Comparison of ENCODE assay signal across 11 mouse cellular contexts in genomic region chr6:131385469-131385868, GRCm38 (mm10). TPM values are rescaled to one million over a fixed set of nuclear protein-coding genes. Genes with fewer than 3 reads are reported as not detected.
DNase-seq lines count a peak whose midpoint lies in the region; ATAC-seq and TF ChIP-seq lines count a peak whose summit lies in the region.
"Had no signal": no experiment of that assay in that cellular context is flagged by ENCODE, and none has a peak within 500 bp of the region (broad histone marks: within the 10 kb centered on the region; RNA-seq: fewer than 3 reads in every experiment).

No protein-coding gene starts in this region.

- 90% methylated on average over 1 of the region's 1 CpGs for WGBS in hindbrain, postnatal 0 days
- 86% methylated on average over 1 of the region's 1 CpGs for WGBS in hindbrain, embryonic 16.5 days
- WGBS in liver, embryonic 14.5 days (ENCODE audit: insufficient replicate concordance), result 80% methylated on average over 1 of the region's 1 CpGs
- 89% methylated on average over 1 of the region's 1 CpGs for WGBS in midbrain, postnatal 0 days

- no peaks in the 10 kb centered on the region for H3K9me3 ChIP-seq in hindbrain, postnatal 0 days (ENCODE audit: low read length)
- no peaks in the 10 kb centered on the region for H3K9me3 ChIP-seq in hindbrain, embryonic 16.5 days (ENCODE audit: control insufficient read depth, low read length)
- H3K9me3 ChIP-seq in CH12.LX (replicated peaks; ENCODE audit: low read length), result no peaks in the 10 kb centered on the region
- no peaks in the 10 kb centered on the region for H3K9me3 ChIP-seq in liver, embryonic 14.5 days (ENCODE audit: control insufficient read depth, low read length)
- no peaks in the 10 kb centered on the region for H3K9me3 ChIP-seq in midbrain, postnatal 0 days (ENCODE audit: low read length)
- H3K9me3 ChIP-seq: embryonic facial prominence, embryonic 15.5 days; limb, embryonic 15.5 days had no signal

- dilution Hi-C loops in CH12.LX (cut with MboI; ENCODE audit: extremely low pct_ligation_motif_present, extremely low pct_unique_long_range_greater_than_20kb, low sequenced_read_pairs), result no loop called here

- no peak for DNase-seq in hindbrain, postnatal 0 days (ENCODE audit: low spot score)
- DNase-seq in 416B (ENCODE audit: low read depth), result peak; percentile 60
- DNase-seq in CH12.LX (ENCODE audit: extremely low read depth), result no peak
- no peak for DNase-seq in liver, embryonic 14.5 days (ENCODE audit: low read depth in 3 of 3, low spot score in 3 of 3)
- no peak for DNase-seq in thymus, postnatal 36 days
- DNase-seq in midbrain, postnatal 0 days (ENCODE audit: low spot score), result no peak
- DNase-seq: cerebellum, postnatal 10 days had no signal

- H3K4me2 ChIP-seq in hindbrain, postnatal 0 days (ENCODE audit: low read depth, low read length), result 0 out of 2 replicates have a peak overlapping the region, but pooled peaks have one; percentile 13
- H3K4me2 ChIP-seq in hindbrain, embryonic 16.5 days (ENCODE audit: low read length), result no peak overlapping the region
- H3K4me2 ChIP-seq in CH12.LX (ENCODE audit: insufficient read depth, low read depth, poor library complexity, severe bottlenecking), result peak overlapping the region; percentile 82
- H3K4me2 ChIP-seq in liver, embryonic 14.5 days (ENCODE audit: low read depth), result peak overlapping the region; percentile 88
- H3K4me2 ChIP-seq in midbrain, postnatal 0 days (ENCODE audit: low read depth, low read length, poor library complexity, severe bottlenecking), result no peak overlapping the region
- H3K4me2 ChIP-seq: embryonic facial prominence, embryonic 15.5 days; hindbrain, embryonic 14.5 days; limb, embryonic 15.5 days had no signal

- no peaks in the 10 kb centered on the region for H3K27me3 ChIP-seq in hindbrain, postnatal 0 days (ENCODE audit: insufficient read depth, low read length)
- H3K27me3 ChIP-seq in hindbrain, embryonic 16.5 days (replicated peaks; ENCODE audit: control insufficient read depth, insufficient read depth, low read length), result no peaks in the 10 kb centered on the region
- H3K27me3 ChIP-seq in CH12.LX (replicated peaks), result peaks cover 14% of the 10 kb centered on the region
- H3K27me3 ChIP-seq in liver, embryonic 14.5 days (ENCODE audit: control insufficient read depth, insufficient read depth, low read length), result no peaks in the 10 kb centered on the region
- no peaks in the 10 kb centered on the region for H3K27me3 ChIP-seq in midbrain, postnatal 0 days (ENCODE audit: insufficient read depth, low read length)
- H3K27me3 ChIP-seq: embryonic facial prominence, embryonic 15.5 days; limb, embryonic 15.5 days had no signal

- H3K9ac ChIP-seq in hindbrain, postnatal 0 days (replicated peaks; ENCODE audit: low read length), result no peak overlapping the region
- no peak overlapping the region for H3K9ac ChIP-seq in hindbrain, embryonic 16.5 days (ENCODE audit: low read depth, low read length)
- no peak overlapping the region for H3K9ac ChIP-seq in CH12.LX (ENCODE audit: insufficient read depth, low read depth)
- H3K9ac ChIP-seq in liver, embryonic 14.5 days (replicated peaks), result peak overlapping the region; percentile 95
- H3K9ac ChIP-seq in midbrain, postnatal 0 days (replicated peaks; ENCODE audit: low read length, poor library complexity, severe bottlenecking), result no peak overlapping the region
- H3K9ac ChIP-seq: embryonic facial prominence, embryonic 15.5 days; hindbrain, embryonic 14.5 days; limb, embryonic 15.5 days had no signal

- H3K36me3 ChIP-seq in hindbrain, postnatal 0 days (ENCODE audit: insufficient read depth, low read length), result no peaks in the 10 kb centered on the region
- H3K36me3 ChIP-seq in hindbrain, embryonic 16.5 days (ENCODE audit: control insufficient read depth, insufficient read depth, low read length), result no peaks in the 10 kb centered on the region
- H3K36me3 ChIP-seq in CH12.LX (replicated peaks in 1 of 2; ENCODE audit: control insufficient read depth in 1 of 2, insufficient read depth in 1 of 2, low read length in 1 of 2), result peaks cover 18 to 43% of the 10 kb centered on the region in 2 experiments
- peaks cover 25% of the 10 kb centered on the region for H3K36me3 ChIP-seq in liver, embryonic 14.5 days (replicated peaks; ENCODE audit: control insufficient read depth, insufficient read depth, low read depth)
- no peaks in the 10 kb centered on the region for H3K36me3 ChIP-seq in midbrain, postnatal 0 days (ENCODE audit: insufficient read depth, low read length)
- H3K36me3 ChIP-seq: limb, embryonic 15.5 days had no signal

- peaks cover 25% of the 10 kb centered on the region for H3K4me1 ChIP-seq in hindbrain, postnatal 0 days (ENCODE audit: insufficient read depth, low read length)
- H3K4me1 ChIP-seq in hindbrain, embryonic 16.5 days (ENCODE audit: control insufficient read depth, insufficient read depth, low read depth, low read length), result peaks cover 26% of the 10 kb centered on the region
- H3K4me1 ChIP-seq in CH12.LX (ENCODE audit: control insufficient read depth in 1 of 2, insufficient read depth in 2 of 2), result peaks cover 3 to 40% of the 10 kb centered on the region in 2 experiments
- H3K4me1 ChIP-seq in liver, embryonic 14.5 days (replicated peaks; ENCODE audit: control insufficient read depth in 2 of 2, insufficient read depth in 2 of 2, low read length in 1 of 2), result peaks cover 29 to 43% of the 10 kb centered on the region in 2 experiments
- peaks cover 16% of the 10 kb centered on the region for H3K4me1 ChIP-seq in midbrain, postnatal 0 days (ENCODE audit: insufficient read depth, low read length)

- ATAC-seq in hindbrain, postnatal 0 days, result no peak
- no peak for ATAC-seq in hindbrain, embryonic 16.5 days
- no peak for ATAC-seq in liver, embryonic 14.5 days (ENCODE audit: insufficient read depth)
- no peak for ATAC-seq in midbrain, postnatal 0 days (ENCODE audit: low FRiP score)

- in situ Hi-C loops in CH12.LX (cut with MboI; ENCODE audit: low pct_ligation_motif_present, low pct_unique_long_range_greater_than_20kb, low sequenced_read_pairs), result no loop called here

- TF ChIP-seq CTCF in hindbrain, postnatal 0 days (IDR thresholded peaks at IDR 0.05; ENCODE audit: low read depth), result no peak
- TF ChIP-seq CTCF in CH12.LX (conservative IDR thresholded peaks at IDR 0.05 in 1 of 2, IDR thresholded peaks at IDR 0.05 in 1 of 2; ENCODE audit: low read depth in 2 of 2, low read length in 2 of 2), result no peak
- no peak for TF ChIP-seq CTCF in liver, embryonic 14.5 days (IDR thresholded peaks at IDR 0.05; ENCODE audit: low read depth)
- no peak for TF ChIP-seq CTCF in midbrain, postnatal 0 days (IDR thresholded peaks at IDR 0.05)

- no peak for TF ChIP-seq EP300 in CH12.LX (IDR thresholded peaks at IDR 0.05; ENCODE audit: low read length)
- TF ChIP-seq EP300 in liver, embryonic 14.5 days (IDR thresholded peaks at IDR 0.05; ENCODE audit: low read depth), result no peak

- no peak for TF ChIP-seq RAD21 in CH12.LX (IDR thresholded peaks at IDR 0.05; ENCODE audit: low read depth, low read length)

- H3K79me2 ChIP-seq in CH12.LX (replicated peaks; ENCODE audit: control insufficient read depth, extremely low read depth, insufficient read depth, poor library complexity, severe bottlenecking), result peaks cover 72% of the 10 kb centered on the region

- TF ChIP-seq POLR2A in CH12.LX (IDR thresholded peaks at IDR 0.05; ENCODE audit: low read depth, low read length), result no peak

- H3K4me3 ChIP-seq in hindbrain, postnatal 0 days (ENCODE audit: low read length), result no peak overlapping the region
- no peak overlapping the region for H3K4me3 ChIP-seq in hindbrain, embryonic 16.5 days (ENCODE audit: low read length)
- H3K4me3 ChIP-seq in CH12.LX (replicated peaks in 1 of 3; ENCODE audit: low read depth in 2 of 3, low read length in 2 of 3, poor library complexity in 1 of 3), result peak overlapping the region in 2 of 3 experiments; percentile 17 to 18
- peak overlapping the region; percentile 32 to 85; a peak in 3 of 4 replicates for H3K4me3 ChIP-seq in liver, embryonic 14.5 days (ENCODE audit: insufficient read depth in 1 of 2, low read depth in 2 of 2, low read length in 2 of 2)
- H3K4me3 ChIP-seq in midbrain, postnatal 0 days (ENCODE audit: low read depth, low read length), result no peak overlapping the region
- H3K4me3 ChIP-seq: limb, embryonic 15.5 days had no signal

- H3K27ac ChIP-seq in hindbrain, postnatal 0 days, result no peak overlapping the region
- H3K27ac ChIP-seq in hindbrain, embryonic 16.5 days (ENCODE audit: low read depth, low read length), result no peak overlapping the region
- H3K27ac ChIP-seq in CH12.LX (ENCODE audit: insufficient read depth, low read depth), result no peak overlapping the region
- H3K27ac ChIP-seq in liver, embryonic 14.5 days, result peak overlapping the region; percentile 41
- no peak overlapping the region for H3K27ac ChIP-seq in midbrain, postnatal 0 days (ENCODE audit: low read depth, low read length)
- H3K27ac ChIP-seq: embryonic facial prominence, embryonic 15.5 days; hindbrain, embryonic 14.5 days; limb, embryonic 15.5 days had no signal

TF ChIP-seq in CH12.LX, 34 proteins besides CTCF, POLR2A, EP300 and RAD21 (continues in another document):
- TF ChIP-seq MAZ (IDR thresholded peaks at IDR 0.05; ENCODE audit: low read depth, low read length) (no peak), UBTF (IDR thresholded peaks at IDR 0.05; ENCODE audit: low read depth, low read length) (no peak)

RNA-seq across cellular contexts. Expression of gene Ybx3, which starts 2.8 kb away (rescaled TPM):
- 86.0 and 103 TPM in 2 replicates for total RNA-seq in hindbrain, postnatal 0 days (2014; rRNA removed)
- 33.4 and 34.6 TPM in 2 replicates for polyA plus RNA-seq in hindbrain, postnatal 0 days (2015; fragmentation: Nextera tagmentation; extraction: Ambion mirVana)
- 19.8 and 23.5 TPM in 2 replicates for polyA plus RNA-seq in hindbrain, embryonic 16.5 days (2015; fragmentation: Nextera tagmentation; extraction: Ambion mirVana)
- total RNA-seq in CH12.LX (2012; rRNA removed), result 410 and 435 TPM in 2 replicates
- total RNA-seq in CH12.LX (2014; rRNA removed), result 391 and 415 TPM in 2 replicates
- polyA plus RNA-seq in CH12.LX (2012; ENCODE audit: insufficient read length, low read depth), result 528 and 620 TPM in 2 replicates
- 98.1 and 214 TPM in 2 replicates for polyA plus RNA-seq in liver, embryonic 14.5 days (2012; rRNA removed)
- 74.6 and 80.7 TPM in 2 replicates for polyA plus RNA-seq in liver, embryonic 14.5 days (2014; fragmentation: Nextera tagmentation; extraction: Ambion mirVana)
- 104 and 111 TPM in 2 replicates for total RNA-seq in midbrain, postnatal 0 days (2014; rRNA removed)
- 28.1 and 33.6 TPM in 2 replicates for polyA plus RNA-seq in midbrain, postnatal 0 days (2015; fragmentation: Nextera tagmentation; extraction: Ambion mirVana)

RNA-seq across cellular contexts. Expression of gene Styk1, which starts 32.1 kb away (rescaled TPM):
- 3.0 and 3.2 TPM in 2 replicates for total RNA-seq in hindbrain, postnatal 0 days (2014; rRNA removed)
- 4.3 and 5.1 TPM in 2 replicates for polyA plus RNA-seq in hindbrain, postnatal 0 days (2015; fragmentation: Nextera tagmentation; extraction: Ambion mirVana)
- 5.6 and 7.4 TPM in 2 replicates for polyA plus RNA-seq in hindbrain, embryonic 16.5 days (2015; fragmentation: Nextera tagmentation; extraction: Ambion mirVana)
- total RNA-seq in CH12.LX (2012; rRNA removed) (not detected in 2 replicates), CH12.LX (2014; rRNA removed) (not detected in 2 replicates)
- polyA plus RNA-seq in CH12.LX (2012; ENCODE audit: insufficient read length, low read depth), result not detected in 2 replicates
- 0.32 and 0.47 TPM in 2 replicates for polyA plus RNA-seq in liver, embryonic 14.5 days (2012; rRNA removed)
- 0.65 and 0.72 TPM in 2 replicates for polyA plus RNA-seq in liver, embryonic 14.5 days (2014; fragmentation: Nextera tagmentation; extraction: Ambion mirVana)
- total RNA-seq in midbrain, postnatal 0 days (2014; rRNA removed), result 4.9 and 7.3 TPM in 2 replicates
- 6.7 and 6.9 TPM in 2 replicates for polyA plus RNA-seq in midbrain, postnatal 0 days (2015; fragmentation: Nextera tagmentation; extraction: Ambion mirVana)

Comparison
In these comparisons a context has a peak if more than half of its experiments do, and no peak if none do; other contexts are left out.
1. H3K4me2 ChIP-seq: peak in hindbrain, postnatal 0 days (single experiment), CH12.LX (single experiment) and liver, embryonic 14.5 days (single experiment); none in hindbrain, embryonic 16.5 days (single experiment) and midbrain, postnatal 0 days (single experiment).
2. H3K4me3 ChIP-seq: peak in CH12.LX (2 of 3) and liver, embryonic 14.5 days (2 of 2); none in hindbrain, postnatal 0 days (single experiment), hindbrain, embryonic 16.5 days (single experiment) and midbrain, postnatal 0 days (single experiment).